Mouse (Mus musculus): ENCODE results near the gene Cenpb.

Gene Cenpb

DNA sequence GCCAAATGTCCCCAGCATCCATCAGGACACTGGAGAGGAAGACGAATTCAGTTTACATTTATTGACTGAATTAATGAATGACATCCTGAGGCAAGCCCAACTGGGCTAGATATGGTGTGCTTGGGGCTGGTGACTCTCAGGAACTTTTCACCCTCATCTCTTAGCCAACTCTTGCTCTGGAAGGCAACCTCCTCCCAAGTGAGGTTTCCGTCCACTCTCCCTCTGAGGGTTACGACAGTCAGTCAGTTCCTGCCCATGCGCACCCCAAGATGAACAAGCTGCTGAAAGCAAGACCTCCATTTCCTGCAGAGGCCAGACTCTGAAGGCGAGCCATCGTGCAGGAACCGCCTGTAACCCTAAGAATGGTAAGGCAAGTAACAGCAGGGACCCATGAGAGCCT is 22.9 kb downstream of the Cenpb start:
- TF ChIP-seq CTCF (conservative IDR thresholded peaks at IDR 0.05; ENCODE audit: low read length): no peak
- no peak for TF ChIP-seq NANOG (IDR thresholded peaks at IDR 0.05; ENCODE audit: borderline replicate concordance, low read length)
- TF ChIP-seq POU5F1 (IDR thresholded peaks at IDR 0.05; ENCODE audit: borderline replicate concordance, low read length): no peak
- Histone ChIP-seq H3K36me3 (ENCODE audit: insufficient read depth, low read length) (peaks cover 69% of the 10 kb centered on the region), H3K9me3 (ENCODE audit: low read length) (no peaks in the 10 kb centered on the region), H3K4me1 (replicated peaks; ENCODE audit: low read depth, low read length) (peaks cover 87% of the 10 kb centered on the region), H3K27me3 (ENCODE audit: insufficient read depth, low read length) (no peaks in the 10 kb centered on the region), H3K4me3 (replicated peaks; ENCODE audit: low read length) (no peak overlapping the region)

GRCm38 (mm10) chr2:131154036-131154435 is 25.8 kb downstream of the Cenpb start:
- Histone ChIP-seq H3K4me1 (replicated peaks; ENCODE audit: low read depth, low read length) (peaks cover 93% of the 10 kb centered on the region), H3K27me3 (ENCODE audit: insufficient read depth, low read length) (no peaks in the 10 kb centered on the region), H3K36me3 (ENCODE audit: insufficient read depth, low read length) (peaks cover 98% of the 10 kb centered on the region), H3K4me3 (replicated peaks; ENCODE audit: low read length) (no peak overlapping the region), H3K9me3 (ENCODE audit: low read length) (no peaks in the 10 kb centered on the region)
- TF ChIP-seq CTCF (conservative IDR thresholded peaks at IDR 0.05; ENCODE audit: low read length) (no peak), NANOG (IDR thresholded peaks at IDR 0.05; ENCODE audit: borderline replicate concordance, low read length) (no peak), POU5F1 (IDR thresholded peaks at IDR 0.05; ENCODE audit: borderline replicate concordance, low read length) (no peak)

DNA sequence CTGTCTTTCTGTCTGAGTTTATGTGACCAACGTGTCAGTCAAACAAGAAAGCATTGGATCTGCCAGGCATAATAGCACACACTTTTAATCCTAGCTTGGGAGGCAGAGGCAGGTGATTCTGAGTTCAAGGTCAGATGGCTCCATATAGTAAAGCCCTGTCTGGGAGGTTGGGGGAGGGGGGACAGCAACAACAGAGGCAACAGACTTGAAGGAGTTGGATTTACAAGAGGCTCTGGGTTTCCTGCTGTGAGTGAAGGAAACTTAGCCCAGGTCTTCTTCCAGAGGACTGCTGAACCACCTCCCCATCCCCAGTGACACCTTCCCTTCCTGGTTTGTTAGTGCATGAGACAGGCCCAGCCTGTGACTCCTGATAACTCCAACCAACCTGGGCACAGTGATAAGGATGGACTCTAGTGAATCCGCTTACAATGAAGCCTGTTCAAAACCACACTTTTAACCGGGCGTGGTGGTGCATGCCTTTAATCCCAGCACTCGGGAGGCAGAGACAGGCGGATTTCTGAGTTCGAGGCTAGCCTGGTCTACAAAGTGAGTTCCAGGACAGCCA is 27.6 kb downstream of the Cenpb start:
- H3K9me3 ChIP-seq (ENCODE audit: low read length): no peaks in the 10 kb centered on the region
- TF ChIP-seq CTCF (conservative IDR thresholded peaks at IDR 0.05; ENCODE audit: low read length) (no peak), POU5F1 (IDR thresholded peaks at IDR 0.05; ENCODE audit: borderline replicate concordance, low read length) (no peak)
- H3K27me3 ChIP-seq (ENCODE audit: insufficient read depth, low read length): no peaks in the 10 kb centered on the region

DNA sequence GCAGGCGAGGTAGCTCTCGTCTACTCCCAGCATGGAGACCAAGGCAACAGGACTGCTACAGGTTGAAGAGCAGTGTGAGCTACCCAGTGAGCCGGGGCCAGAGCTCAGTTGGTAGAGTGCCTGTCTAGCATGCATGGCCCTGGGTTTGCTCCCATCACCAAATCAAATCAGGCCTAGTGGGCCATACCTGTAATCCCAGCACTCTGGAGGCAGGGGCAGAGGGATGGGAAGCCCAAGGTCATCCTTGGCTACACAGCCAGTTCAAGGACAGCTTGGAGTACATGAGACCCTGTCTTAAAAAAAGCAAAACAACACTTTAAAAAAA is 30.7 kb downstream of the Cenpb start:
- Histone ChIP-seq H3K27me3 (ENCODE audit: insufficient read depth, low read length) (peaks cover 5% of the 10 kb centered on the region; the same call in 1 of the 2 replicates), H3K36me3 (ENCODE audit: insufficient read depth, low read length) (peaks cover 92% of the 10 kb centered on the region), H3K4me1 (replicated peaks; ENCODE audit: low read depth, low read length) (peaks cover 86% of the 10 kb centered on the region), H3K4me3 (replicated peaks; ENCODE audit: low read length) (no peak overlapping the region), H3K9me3 (ENCODE audit: low read length) (no peaks in the 10 kb centered on the region)
- TF ChIP-seq POU5F1 (IDR thresholded peaks at IDR 0.05; ENCODE audit: borderline replicate concordance, low read length) (no peak), CTCF (conservative IDR thresholded peaks at IDR 0.05; ENCODE audit: low read length) (no peak), NANOG (IDR thresholded peaks at IDR 0.05; ENCODE audit: borderline replicate concordance, low read length) (no peak)

More for the DNA sequence above, 27.6 kb downstream of the Cenpb start:
- Histone ChIP-seq H3K36me3 (ENCODE audit: insufficient read depth, low read length) (peaks cover 99% of the 10 kb centered on the region), H3K4me3 (replicated peaks; ENCODE audit: low read length) (no peak overlapping the region), H3K4me1 (replicated peaks; ENCODE audit: low read depth, low read length) (peaks cover 85% of the 10 kb centered on the region)

DNA sequence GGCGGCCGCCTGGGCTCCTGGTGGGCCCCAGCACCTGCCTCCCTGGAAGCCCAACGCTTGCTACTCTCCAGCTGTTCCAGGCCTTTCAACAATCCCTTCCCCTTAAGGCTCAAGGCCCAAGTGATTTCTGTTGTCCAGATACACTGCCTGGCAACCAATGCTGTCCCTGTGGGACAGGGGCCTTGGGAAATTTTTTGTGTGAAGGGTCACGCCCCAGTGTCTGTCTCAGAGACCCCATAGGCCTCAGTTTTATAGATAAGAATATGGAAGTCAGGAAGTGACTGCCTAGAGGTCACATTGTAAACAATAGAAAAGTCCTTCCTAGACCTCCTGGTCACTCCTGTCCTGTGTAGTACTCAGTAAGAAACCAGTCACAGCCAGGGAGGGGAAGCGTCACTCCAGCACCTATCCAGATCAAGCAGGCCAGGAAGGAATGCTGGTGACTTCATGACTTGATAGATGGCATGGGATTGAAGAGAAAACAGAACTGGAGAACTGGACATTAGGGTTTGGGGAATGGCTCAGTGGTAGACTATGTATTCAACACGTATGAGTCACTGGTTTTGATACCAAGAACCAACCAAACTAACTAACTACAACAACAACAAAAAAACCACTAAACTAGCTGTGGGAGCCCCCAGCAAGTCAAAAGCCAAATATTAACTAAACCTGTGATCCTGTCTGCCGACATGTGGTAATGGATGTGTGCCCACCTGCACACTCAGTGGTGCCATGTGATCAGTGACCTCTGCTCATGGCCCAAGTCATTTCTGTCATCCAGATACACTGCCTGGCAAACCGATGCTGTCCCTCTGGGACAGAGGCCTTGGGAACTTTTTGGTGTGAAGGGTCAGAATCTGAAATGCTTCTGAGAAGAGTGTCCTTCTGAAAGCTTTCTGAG is 31.3 kb downstream of the Cenpb start:
- H3K4me3 ChIP-seq (replicated peaks; ENCODE audit: low read length): no peak overlapping the region
- peaks cover 84% of the 10 kb centered on the region for H3K4me1 ChIP-seq (replicated peaks; ENCODE audit: low read depth, low read length)
- TF ChIP-seq POU5F1 (IDR thresholded peaks at IDR 0.05; ENCODE audit: borderline replicate concordance, low read length): no peak
- no peak for TF ChIP-seq NANOG (IDR thresholded peaks at IDR 0.05; ENCODE audit: borderline replicate concordance, low read length)
- TF ChIP-seq CTCF (conservative IDR thresholded peaks at IDR 0.05; ENCODE audit: low read length): no peak
- no peaks in the 10 kb centered on the region for H3K9me3 ChIP-seq (ENCODE audit: low read length)
- peaks cover 89% of the 10 kb centered on the region for H3K36me3 ChIP-seq (ENCODE audit: insufficient read depth, low read length)
- H3K27me3 ChIP-seq (ENCODE audit: insufficient read depth, low read length): peaks cover 9% of the 10 kb centered on the region

DNA sequence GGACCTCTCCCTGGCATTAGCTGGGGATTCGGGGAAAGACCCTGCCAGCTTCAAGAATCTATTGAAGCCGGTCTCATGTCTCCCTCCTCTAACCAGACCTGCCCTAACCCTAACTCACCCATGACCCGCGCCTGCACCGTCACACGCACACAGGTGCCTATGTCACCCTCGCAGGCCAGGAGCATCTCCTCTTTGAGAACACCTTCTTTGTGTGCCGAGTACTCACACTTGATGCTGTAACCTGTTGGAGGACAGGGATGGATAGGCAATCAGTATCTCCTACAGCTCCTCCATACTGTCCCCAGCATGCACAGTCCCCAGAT is 32.9 kb downstream of the Cenpb start:
- H3K4me1 ChIP-seq (replicated peaks; ENCODE audit: low read depth, low read length): peaks cover 82% of the 10 kb centered on the region
- no peaks in the 10 kb centered on the region for H3K9me3 ChIP-seq (ENCODE audit: low read length)
- H3K27me3 ChIP-seq (ENCODE audit: insufficient read depth, low read length): peaks cover 24% of the 10 kb centered on the region
- no peak overlapping the region for H3K4me3 ChIP-seq (replicated peaks; ENCODE audit: low read length)
- TF ChIP-seq NANOG (IDR thresholded peaks at IDR 0.05; ENCODE audit: borderline replicate concordance, low read length): no peak
- no peak for TF ChIP-seq POU5F1 (IDR thresholded peaks at IDR 0.05; ENCODE audit: borderline replicate concordance, low read length)
- no peak for TF ChIP-seq CTCF (conservative IDR thresholded peaks at IDR 0.05; ENCODE audit: low read length)
- H3K36me3 ChIP-seq (ENCODE audit: insufficient read depth, low read length): peaks cover 78% of the 10 kb centered on the region

DNA sequence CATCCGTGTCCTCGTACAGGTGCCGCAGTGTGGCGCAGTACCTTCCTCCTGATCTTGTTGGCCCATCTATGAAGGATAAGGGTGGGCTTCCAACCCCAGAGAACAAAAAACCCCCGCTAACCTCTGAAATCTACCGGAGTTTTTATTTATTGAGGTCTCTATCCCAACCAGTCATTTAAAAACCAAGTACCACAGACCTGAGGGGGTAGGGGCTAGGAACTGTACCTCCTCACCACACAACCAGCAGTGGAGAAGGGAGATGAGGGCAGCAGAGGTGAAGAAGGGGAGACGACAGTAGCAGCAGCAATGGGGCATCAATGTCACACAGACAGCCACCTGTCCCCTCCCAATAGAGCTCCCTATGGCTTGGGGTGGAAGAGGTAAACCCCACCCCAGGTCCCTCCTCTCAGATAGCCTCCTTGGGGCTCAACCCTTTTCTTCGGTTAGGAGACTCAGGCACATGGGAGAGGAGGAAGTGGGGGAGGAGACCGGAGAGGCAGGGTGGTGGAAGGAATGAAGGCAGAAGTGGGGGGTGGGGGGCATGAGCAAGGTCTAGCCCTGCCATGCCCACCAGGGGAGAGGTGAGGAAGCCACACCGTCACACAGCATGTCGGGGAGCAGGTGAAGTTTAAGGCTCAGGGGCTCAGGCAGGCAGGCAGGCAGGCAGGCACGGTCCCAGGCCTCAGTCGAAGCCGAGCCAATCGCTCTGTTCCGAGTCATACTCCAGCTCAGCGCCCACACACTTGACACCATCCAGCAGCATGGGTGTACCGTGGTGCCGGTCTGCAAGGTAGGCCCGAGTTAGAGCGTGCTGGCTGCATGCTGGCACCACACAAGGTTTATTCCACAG is 33.4 kb downstream of the Cenpb start:
- TF ChIP-seq CTCF (conservative IDR thresholded peaks at IDR 0.05; ENCODE audit: low read length): no peak
- TF ChIP-seq POU5F1 (IDR thresholded peaks at IDR 0.05; ENCODE audit: borderline replicate concordance, low read length): no peak
- no peak for TF ChIP-seq NANOG (IDR thresholded peaks at IDR 0.05; ENCODE audit: borderline replicate concordance, low read length)
- H3K4me3 ChIP-seq (replicated peaks; ENCODE audit: low read length): no peak overlapping the region
- H3K9me3 ChIP-seq (ENCODE audit: low read length): no peaks in the 10 kb centered on the region
- peaks cover 29% of the 10 kb centered on the region for H3K27me3 ChIP-seq (ENCODE audit: insufficient read depth, low read length)
- peaks cover 72% of the 10 kb centered on the region for H3K36me3 ChIP-seq (ENCODE audit: insufficient read depth, low read length)
- peaks cover 82% of the 10 kb centered on the region for H3K4me1 ChIP-seq (replicated peaks; ENCODE audit: low read depth, low read length)

- TF ChIP-seq POU5F1 (IDR thresholded peaks at IDR 0.05; ENCODE audit: borderline replicate concordance, low read length) (no peak), NANOG (IDR thresholded peaks at IDR 0.05; ENCODE audit: borderline replicate concordance, low read length) (no peak), CTCF (conservative IDR thresholded peaks at IDR 0.05; ENCODE audit: low read length) (no peak)
- H3K36me3 ChIP-seq (ENCODE audit: insufficient read depth, low read length): peaks cover 63% of the 10 kb centered on the region
- H3K9me3 ChIP-seq (ENCODE audit: low read length): no peaks in the 10 kb centered on the region
- no peak overlapping the region for H3K4me3 ChIP-seq (replicated peaks; ENCODE audit: low read length)
- H3K4me1 ChIP-seq (replicated peaks; ENCODE audit: low read depth, low read length): peaks cover 73% of the 10 kb centered on the region
- peaks cover 37% of the 10 kb centered on the region for H3K27me3 ChIP-seq (ENCODE audit: insufficient read depth, low read length)
These were observed 34.3 kb downstream of the Cenpb start for GRCm38 (mm10) chr2:131145536-131145935.

Measured in E14TG2a.4 (cell line).